Mouse (Mus musculus): ENCODE results near the gene Lbp. TPM values are rescaled to one million over a fixed set of nuclear protein-coding genes. Genes with fewer than 3 reads are reported as not detected.

The Lbp gene
- polyA plus RNA-seq, 1 experiment: 2.7 TPM

GRCm38 (mm10) chr2:158368313-158368712, 62.0 kb downstream of the Lbp start:
- Histone ChIP-seq H3K27ac (ENCODE audit: insufficient read depth, low read depth, low read length) (no peak overlapping the region), H3K27me3 (ENCODE audit: control insufficient read depth, insufficient read depth, low read length) (no peaks in the 10 kb centered on the region), H3K36me3 (ENCODE audit: control insufficient read depth, insufficient read depth, low read length) (no peaks in the 10 kb centered on the region), H3K4me3 (ENCODE audit: low read depth, low read length) (no peak overlapping the region), H3K4me1 (ENCODE audit: control insufficient read depth, insufficient read depth, insufficient read length, low read length) (0 out of 2 replicates have a peak, but pooled peaks cover 2% of the 10 kb centered on the region)
- TF ChIP-seq POLR2A (IDR thresholded peaks at IDR 0.05; ENCODE audit: low read depth, low read length) (no peak), CTCF (IDR thresholded peaks at IDR 0.05; ENCODE audit: extremely low read depth, insufficient read length, insufficient replicate concordance, low read depth, low read length) (no peak)
- WGBS: 91% methylated on average over 8 of the region's 8 CpGs

DNA sequence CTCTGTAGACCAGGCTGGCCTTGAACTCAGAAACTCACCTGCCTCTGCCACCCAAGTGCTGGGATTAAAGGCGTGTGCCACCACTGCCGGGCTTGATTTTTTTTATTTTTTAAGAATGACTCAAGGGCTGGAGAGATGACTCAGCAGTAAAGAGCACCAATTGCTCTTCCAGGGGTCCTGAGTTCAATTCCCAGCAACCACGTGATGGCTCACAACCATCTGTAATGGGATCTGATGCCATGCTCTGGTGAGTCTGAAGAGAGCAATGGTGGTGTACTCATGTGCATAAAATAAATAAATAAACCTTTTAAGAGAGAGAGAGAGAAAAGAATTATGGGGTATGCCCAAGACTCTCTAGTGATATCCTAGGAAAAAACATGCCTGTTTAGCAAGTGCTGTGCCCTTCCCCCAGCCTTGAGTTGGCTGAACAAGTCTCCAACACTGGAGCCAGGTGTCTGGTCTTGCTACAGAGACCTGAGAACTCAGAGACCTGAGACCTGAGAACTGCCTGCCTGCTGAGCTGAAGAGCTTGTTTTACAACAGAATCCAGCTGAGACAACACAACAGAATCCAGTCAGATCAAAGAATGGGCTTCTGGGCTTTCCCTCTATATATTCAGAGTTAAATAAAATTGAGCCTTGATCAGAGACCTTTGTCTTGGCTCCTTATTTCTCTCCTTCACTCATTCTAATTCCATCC, 63.3 kb downstream of the Lbp start:
- Histone ChIP-seq H3K4me1 (ENCODE audit: control insufficient read depth, insufficient read depth, insufficient read length, low read length) (0 out of 2 replicates have a peak, but pooled peaks cover 2% of the 10 kb centered on the region), H3K36me3 (ENCODE audit: control insufficient read depth, insufficient read depth, low read length) (no peaks in the 10 kb centered on the region), H3K27me3 (ENCODE audit: control insufficient read depth, insufficient read depth, low read length) (no peaks in the 10 kb centered on the region), H3K4me3 (ENCODE audit: low read depth, low read length) (no peak overlapping the region), H3K27ac (ENCODE audit: insufficient read depth, low read depth, low read length) (no peak overlapping the region)
- TF ChIP-seq POLR2A (IDR thresholded peaks at IDR 0.05; ENCODE audit: low read depth, low read length): no peak
- 79% methylated on average over 3 of the region's 3 CpGs for WGBS

GRCm38 (mm10) chr2:158370173-158370550, 63.9 kb downstream of the Lbp start:
- no peaks in the 10 kb centered on the region for H3K27me3 ChIP-seq (ENCODE audit: control insufficient read depth, insufficient read depth, low read length)
- H3K4me1 ChIP-seq (ENCODE audit: control insufficient read depth, insufficient read depth, insufficient read length, low read length): 0 out of 2 replicates have a peak, but pooled peaks cover 2% of the 10 kb centered on the region
- no peak overlapping the region for H3K27ac ChIP-seq (ENCODE audit: insufficient read depth, low read depth, low read length)
- no peak overlapping the region for H3K4me3 ChIP-seq (ENCODE audit: low read depth, low read length)
- no peak for TF ChIP-seq POLR2A (IDR thresholded peaks at IDR 0.05; ENCODE audit: low read depth, low read length)
- no peak for TF ChIP-seq CTCF (IDR thresholded peaks at IDR 0.05; ENCODE audit: extremely low read depth, insufficient read length, insufficient replicate concordance, low read depth, low read length)
- no peaks in the 10 kb centered on the region for H3K36me3 ChIP-seq (ENCODE audit: control insufficient read depth, insufficient read depth, low read length)
- 33% methylated on average over 5 of the region's 5 CpGs for WGBS

GRCm38 (mm10) chr2:158373061-158373460, 66.8 kb downstream of the Lbp start:
- TF ChIP-seq POLR2A (IDR thresholded peaks at IDR 0.05; ENCODE audit: low read depth, low read length) (no peak), CTCF (IDR thresholded peaks at IDR 0.05; ENCODE audit: extremely low read depth, insufficient read length, insufficient replicate concordance, low read depth, low read length) (no peak)
- 29% methylated on average over 5 of the region's 5 CpGs for WGBS
- H3K27ac ChIP-seq (ENCODE audit: insufficient read depth, low read depth, low read length): no peak overlapping the region
- peaks cover 9% of the 10 kb centered on the region for H3K27me3 ChIP-seq (ENCODE audit: control insufficient read depth, insufficient read depth, low read length)
- no peak overlapping the region for H3K4me3 ChIP-seq (ENCODE audit: low read depth, low read length)
- peaks cover 2% of the 10 kb centered on the region; the same call in 1 of the 2 replicates for H3K4me1 ChIP-seq (ENCODE audit: control insufficient read depth, insufficient read depth, insufficient read length, low read length)
- no peaks in the 10 kb centered on the region for H3K36me3 ChIP-seq (ENCODE audit: control insufficient read depth, insufficient read depth, low read length)

DNA sequence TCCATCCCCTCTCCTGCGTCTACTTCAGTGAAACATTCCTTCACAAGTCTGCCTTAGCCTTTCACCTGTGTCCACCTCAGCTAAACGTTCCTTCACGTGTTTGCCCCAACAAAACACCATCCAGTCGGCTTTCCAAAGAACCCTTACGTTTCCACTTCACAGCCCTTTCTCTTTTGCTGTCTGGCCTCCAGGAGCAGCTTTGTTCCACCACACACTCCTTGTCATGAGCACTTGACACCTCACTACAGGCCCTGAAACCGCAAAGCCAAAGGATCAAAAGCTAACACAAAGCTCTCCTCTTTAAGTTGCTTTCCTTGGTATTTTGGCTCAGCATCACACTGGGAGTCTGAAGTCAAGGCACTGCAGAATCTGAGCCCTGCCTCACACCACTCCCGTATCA, 67.2 kb downstream of the Lbp start:
- WGBS: 74% methylated on average over 7 of the region's 7 CpGs
- TF ChIP-seq POLR2A (IDR thresholded peaks at IDR 0.05; ENCODE audit: low read depth, low read length): no peak
- no peak for TF ChIP-seq CTCF (IDR thresholded peaks at IDR 0.05; ENCODE audit: extremely low read depth, insufficient read length, insufficient replicate concordance, low read depth, low read length)
- no peak overlapping the region for H3K27ac ChIP-seq (ENCODE audit: insufficient read depth, low read depth, low read length)
- no peaks in the 10 kb centered on the region for H3K36me3 ChIP-seq (ENCODE audit: control insufficient read depth, insufficient read depth, low read length)
- peaks cover 2% of the 10 kb centered on the region; the same call in 1 of the 2 replicates for H3K4me1 ChIP-seq (ENCODE audit: control insufficient read depth, insufficient read depth, insufficient read length, low read length)
- peaks cover 9% of the 10 kb centered on the region for H3K27me3 ChIP-seq (ENCODE audit: control insufficient read depth, insufficient read depth, low read length)
- H3K4me3 ChIP-seq (ENCODE audit: low read depth, low read length): no peak overlapping the region

- no peak within 1 kb of the TSS for H3K27ac ChIP-seq (ENCODE audit: insufficient read depth, low read depth, low read length)
These were observed 69.3 kb downstream of the Lbp start, which contains the start of gene Snhg11 for GRCm38 (mm10) chr2:158375443-158376122. TSS of gene Snhg11 (plus strand) at chr2:158375638.

DNA sequence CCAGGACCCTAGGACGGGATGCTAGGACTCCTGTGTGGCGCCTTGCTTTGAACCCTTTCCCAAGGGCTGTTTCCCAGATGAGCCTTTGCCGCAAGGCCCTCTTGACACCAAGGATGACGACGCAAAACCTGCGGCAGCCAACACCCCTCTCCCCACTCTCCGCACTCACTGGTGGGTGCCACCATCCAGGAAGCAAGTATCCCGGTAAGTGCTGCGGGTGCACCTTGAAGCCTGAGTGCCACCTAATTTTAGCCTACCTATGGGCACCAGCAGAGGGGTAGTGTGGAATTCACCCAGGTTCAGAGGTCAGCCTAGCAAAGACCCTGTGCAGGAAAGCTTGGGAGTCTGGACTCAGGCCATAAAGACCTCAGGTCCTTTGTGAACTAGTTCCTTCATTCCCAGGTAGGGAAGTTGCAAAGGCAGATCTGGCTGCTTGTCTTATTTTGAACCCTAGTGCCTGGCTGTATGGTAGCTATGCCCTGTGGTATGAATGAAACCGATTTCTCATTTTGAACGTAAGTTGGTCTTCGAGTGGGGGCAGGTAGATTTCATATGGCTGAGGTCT, 69.9 kb downstream of the Lbp start:
- TF ChIP-seq CTCF (IDR thresholded peaks at IDR 0.05; ENCODE audit: extremely low read depth, insufficient read length, insufficient replicate concordance, low read depth, low read length): no peak
- no peak for TF ChIP-seq POLR2A (IDR thresholded peaks at IDR 0.05; ENCODE audit: low read depth, low read length)
- H3K27ac ChIP-seq (ENCODE audit: insufficient read depth, low read depth, low read length): no peak overlapping the region
- H3K4me1 ChIP-seq (ENCODE audit: control insufficient read depth, insufficient read depth, insufficient read length, low read length): no peaks in the 10 kb centered on the region; the same call in 1 of the 2 replicates
- H3K27me3 ChIP-seq (ENCODE audit: control insufficient read depth, insufficient read depth, low read length): peaks cover 9% of the 10 kb centered on the region
- no peaks in the 10 kb centered on the region for H3K36me3 ChIP-seq (ENCODE audit: control insufficient read depth, insufficient read depth, low read length)
- H3K4me3 ChIP-seq (ENCODE audit: low read depth, low read length): no peak overlapping the region
- 35% methylated on average over 12 of the region's 12 CpGs for WGBS

More at GRCm38 (mm10) chr2:158375443-158376122, 69.3 kb downstream of the Lbp start, which contains the start of gene Snhg11:
- H3K36me3 ChIP-seq (ENCODE audit: control insufficient read depth, insufficient read depth, low read length): no peaks in the 10 kb centered on the region
- peaks cover 9% of the 10 kb centered on the region for H3K27me3 ChIP-seq (ENCODE audit: control insufficient read depth, insufficient read depth, low read length)
- no peaks in the 10 kb centered on the region; the same call in 1 of the 2 replicates for H3K4me1 ChIP-seq (ENCODE audit: control insufficient read depth, insufficient read depth, insufficient read length, low read length)
- WGBS: 6% methylated on average over 36 of the region's 36 CpGs
- TF ChIP-seq POLR2A (IDR thresholded peaks at IDR 0.05; ENCODE audit: low read depth, low read length) (no peak), CTCF (IDR thresholded peaks at IDR 0.05; ENCODE audit: extremely low read depth, insufficient read length, insufficient replicate concordance, low read depth, low read length) (0 out of 2 replicates have a peak, but pooled peaks have one; percentile 9)
- H3K4me3 ChIP-seq (ENCODE audit: low read depth, low read length): peak within 1 kb of the TSS; percentile 11
